Mouse (Mus musculus) testis, adult 2 months (tissue): ENCODE measurements around the gene Slc38a11. TPM values are rescaled to one million over a fixed set of nuclear protein-coding genes. Genes with fewer than 3 reads are reported as not detected.

Experiments
- H3K27ac ChIP-seq: fragments of 200-500 bp; 2 replicates; pipeline ENCODE4 v1.5.1; 2012; ENCODE audit warnings: low read depth, low read length; ENCODE audit not compliant: control insufficient read depth, insufficient read depth
- H3K27me3 ChIP-seq: fragments of 200-500 bp; 2 replicates; pipeline ENCODE4 v1.6.1; 2012; ENCODE audit warnings: mild to moderate bottlenecking, low read length, moderate library complexity; ENCODE audit not compliant: control insufficient read depth, insufficient read depth
- H3K36me3 ChIP-seq: fragments of 200-500 bp; 2 replicates; pipeline ENCODE4 v1.6.1; 2012; ENCODE audit warnings: mild to moderate bottlenecking, low read length; ENCODE audit not compliant: control insufficient read depth, insufficient read depth
- H3K4me1 ChIP-seq: fragments of 200-500 bp; 2 replicates; pipeline ENCODE4 v1.6.1; 2012; ENCODE audit warnings: low read length; ENCODE audit not compliant: control insufficient read depth, insufficient read depth
- H3K4me3 ChIP-seq: fragments of 200-500 bp; 2 replicates; pipeline ENCODE4 v1.5.1; 2012; ENCODE audit warnings: low read depth, mild to moderate bottlenecking, low read length, moderate library complexity, mixed read lengths; ENCODE audit not compliant: control insufficient read depth
- CTCF ChIP-seq: fragments of 200-500 bp; IDR thresholded peaks from 2 replicates; pipeline ENCODE4 v1.5.1; 2012; ENCODE audit warnings: low read depth, mild to moderate bottlenecking, inconsistent platforms, low read length, moderate library complexity; ENCODE audit not compliant: control insufficient read depth, insufficient read depth, insufficient replicate concordance
- POLR2A ChIP-seq: fragments of 200-500 bp; IDR thresholded peaks from 2 replicates; pipeline ENCODE4 v1.6.1; 2012; ENCODE audit warnings: low read depth, mild to moderate bottlenecking, inconsistent platforms, low read length, moderate library complexity; ENCODE audit not compliant: control insufficient read depth
- polyA plus RNA-seq: library from polyadenylated mRNA; depleted of rRNA; stranded (reverse); fragments of >200 nt; gene quantifications from 2 replicates; pipeline ENCODE4 v1.2.3, GENCODE M21; 2012; rRNA removed

The Slc38a11 gene
- 0.06 and 0.13 TPM in 2 replicates for polyA plus RNA-seq

- H3K27me3 ChIP-seq, result no peaks in the 10 kb centered on the region
- TF ChIP-seq POLR2A (no peak), CTCF (no peak)
- no peak within 1 kb of the TSS for H3K27ac ChIP-seq
Measured at GRCm38 (mm10) chr2:65363828-65364497, at the start of gene Slc38a11. Gene Slc38a11 (minus strand): TSS chr2:65364034.

GRCm38 (mm10) chr2:65407110-65407509 is 43.3 kb upstream of the Slc38a11 start:
- TF ChIP-seq CTCF (no peak), POLR2A (no peak)
- peaks cover 3% of the 10 kb centered on the region for H3K4me1 ChIP-seq

More at GRCm38 (mm10) chr2:65363828-65364497, at the start of gene Slc38a11:
- Histone ChIP-seq H3K36me3 (no peaks in the 10 kb centered on the region), H3K4me3 (peak within 1 kb of the TSS; percentile 14), H3K4me1 (peaks cover 5% of the 10 kb centered on the region)

GRCm38 (mm10) chr2:65405407-65405806 is 41.6 kb upstream of the Slc38a11 start:
- TF ChIP-seq CTCF (no peak), POLR2A (no peak)
- Histone ChIP-seq H3K27ac (no peak overlapping the region), H3K36me3 (no peaks in the 10 kb centered on the region), H3K4me1 (peaks cover 5% of the 10 kb centered on the region), H3K27me3 (no peaks in the 10 kb centered on the region), H3K4me3 (no peak overlapping the region)

More at GRCm38 (mm10) chr2:65407110-65407509, 43.3 kb upstream of the Slc38a11 start:
- Histone ChIP-seq H3K27me3 (no peaks in the 10 kb centered on the region), H3K27ac (no peak overlapping the region), H3K36me3 (no peaks in the 10 kb centered on the region), H3K4me3 (no peak overlapping the region)

DNA sequence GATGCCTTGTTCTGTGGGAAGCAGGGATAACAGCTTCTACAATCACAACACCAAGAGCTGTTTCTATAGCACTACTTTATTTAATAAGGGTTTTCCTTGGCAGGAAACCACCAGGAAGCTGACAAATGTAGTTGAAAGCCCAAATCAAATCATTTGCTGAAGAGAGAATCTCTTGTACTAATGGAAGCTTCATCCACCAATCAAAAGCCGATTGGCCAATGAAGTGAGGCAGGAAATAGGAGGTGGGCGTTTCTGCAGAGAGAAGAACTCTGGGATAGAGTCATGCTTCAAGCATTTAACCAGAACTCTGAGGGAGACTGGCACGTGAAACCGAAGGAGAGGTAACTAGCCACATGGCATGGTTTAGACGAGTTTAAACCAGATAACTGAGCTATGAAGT is 38.2 kb upstream of the Slc38a11 start:
- Histone ChIP-seq H3K27me3 (no peaks in the 10 kb centered on the region), H3K4me3 (no peak overlapping the region), H3K4me1 (peaks cover 5% of the 10 kb centered on the region), H3K27ac (no peak overlapping the region), H3K36me3 (no peaks in the 10 kb centered on the region)
- TF ChIP-seq POLR2A (no peak), CTCF (no peak)

- no peak overlapping the region for H3K27ac ChIP-seq
- no peaks in the 10 kb centered on the region for H3K36me3 ChIP-seq
- no peak for TF ChIP-seq CTCF
- no peak for TF ChIP-seq POLR2A
- no peak overlapping the region for H3K4me3 ChIP-seq
- peaks cover 5% of the 10 kb centered on the region for H3K4me1 ChIP-seq
- H3K27me3 ChIP-seq, result no peaks in the 10 kb centered on the region
Measured at GRCm38 (mm10) chr2:65399938-65400337, 36.1 kb upstream of the Slc38a11 start.

GRCm38 (mm10) chr2:65396128-65396527 is 32.3 kb upstream of the Slc38a11 start:
- Histone ChIP-seq H3K36me3 (no peaks in the 10 kb centered on the region), H3K4me3 (no peak overlapping the region), H3K27ac (no peak overlapping the region), H3K4me1 (peaks cover 2% of the 10 kb centered on the region; the same call in 1 of the 2 replicates), H3K27me3 (no peaks in the 10 kb centered on the region)
- TF ChIP-seq POLR2A (no peak), CTCF (no peak)

- H3K27me3 ChIP-seq, result no peaks in the 10 kb centered on the region
- no peaks in the 10 kb centered on the region for H3K36me3 ChIP-seq
- no peaks in the 10 kb centered on the region for H3K4me1 ChIP-seq
- no peak for TF ChIP-seq CTCF
- no peak for TF ChIP-seq POLR2A
- H3K4me3 ChIP-seq, result no peak overlapping the region
- no peak overlapping the region for H3K27ac ChIP-seq
Measured at GRCm38 (mm10) chr2:65393061-65393460, 29.2 kb upstream of the Slc38a11 start.
